Mouse (Mus musculus) intestine, embryonic 14.5 days (tissue): ENCODE measurements around the gene Astn1. TPM values are rescaled to one million over a fixed set of nuclear protein-coding genes. Genes with fewer than 3 reads are reported as not detected.

Experiments
- ATAC-seq: fragments of 200-750 bp; cut with Nextera tagmentation; replicated peaks from 2 replicates; pipeline ENCODE4 v1.8.0; 2017; ENCODE audit warnings: low read depth, moderate number of reproducible peaks, moderate TSS enrichment, moderate library complexity; ENCODE audit not compliant: low FRiP score, low TSS enrichment
- DNase-seq: peaks from one replicate; pipeline ENCODE4 v3.0.0-alpha.2; 2018; ENCODE audit warnings: low spot score
- H3K27ac ChIP-seq: fragments of 300-500 bp; sonication (generic); 2 replicates; pipeline ENCODE4 v1.5.1; 2014; ENCODE audit warnings: low read depth, mild to moderate bottlenecking, control low read depth
- H3K27me3 ChIP-seq: fragments of 300-500 bp; sonication (generic); replicated peaks from 2 replicates; pipeline ENCODE4 v1.6.1; 2014; ENCODE audit warnings: low read length, control low read depth; ENCODE audit not compliant: control insufficient read depth, insufficient read depth
- H3K36me3 ChIP-seq: fragments of 300-500 bp; sonication (generic); 2 replicates; pipeline ENCODE4 v1.6.1; 2014; ENCODE audit warnings: low read length, control low read depth; ENCODE audit not compliant: control insufficient read depth, insufficient read depth
- H3K4me1 ChIP-seq: fragments of 300-500 bp; sonication (generic); replicated peaks from 2 replicates; pipeline ENCODE4 v1.6.1; 2014; ENCODE audit warnings: low read length, control low read depth, mixed read lengths; ENCODE audit not compliant: control insufficient read depth, insufficient read depth
- H3K4me2 ChIP-seq: fragments of 300-500 bp; sonication (generic); 2 replicates; pipeline ENCODE4 v1.6.1; 2014; ENCODE audit warnings: low read length
- H3K4me3 ChIP-seq: fragments of 300-500 bp; sonication (generic); 2 replicates; pipeline ENCODE4 v1.5.1; 2014; ENCODE audit warnings: low read depth, low read length, control low read depth, mixed read lengths
- H3K9ac ChIP-seq: fragments of 300-500 bp; sonication (generic); 2 replicates; pipeline ENCODE4 v1.6.1; 2014; ENCODE audit warnings: mild to moderate bottlenecking, low read length
- H3K9me3 ChIP-seq: fragments of 300-500 bp; sonication (generic); 2 replicates; pipeline ENCODE4 v1.6.1; 2016; ENCODE audit warnings: low read length, control low read depth; ENCODE audit not compliant: control insufficient read depth
- WGBS: fragments of 180-500 bp; shearing (Covaris S2); extraction: QIAGEN DNeasy Blood & Tissue Kit; methylation state at CpG from one replicate; pipeline ENCODE4 v1.1.7; 2014; 5-methylcytosine and 5-hydroxymethylcytosine counted together
- polyA plus RNA-seq: library from polyadenylated mRNA; unstranded; fragments of >200 nt; fragmentation: Nextera tagmentation; extraction: Ambion mirVana; gene quantifications from 2 replicates; pipeline ENCODE4 v1.2.1, GENCODE M21; 2014

Gene Astn1
- polyA plus RNA-seq, 1 experiment from 2014 or later = 2.2 TPM

DNA sequence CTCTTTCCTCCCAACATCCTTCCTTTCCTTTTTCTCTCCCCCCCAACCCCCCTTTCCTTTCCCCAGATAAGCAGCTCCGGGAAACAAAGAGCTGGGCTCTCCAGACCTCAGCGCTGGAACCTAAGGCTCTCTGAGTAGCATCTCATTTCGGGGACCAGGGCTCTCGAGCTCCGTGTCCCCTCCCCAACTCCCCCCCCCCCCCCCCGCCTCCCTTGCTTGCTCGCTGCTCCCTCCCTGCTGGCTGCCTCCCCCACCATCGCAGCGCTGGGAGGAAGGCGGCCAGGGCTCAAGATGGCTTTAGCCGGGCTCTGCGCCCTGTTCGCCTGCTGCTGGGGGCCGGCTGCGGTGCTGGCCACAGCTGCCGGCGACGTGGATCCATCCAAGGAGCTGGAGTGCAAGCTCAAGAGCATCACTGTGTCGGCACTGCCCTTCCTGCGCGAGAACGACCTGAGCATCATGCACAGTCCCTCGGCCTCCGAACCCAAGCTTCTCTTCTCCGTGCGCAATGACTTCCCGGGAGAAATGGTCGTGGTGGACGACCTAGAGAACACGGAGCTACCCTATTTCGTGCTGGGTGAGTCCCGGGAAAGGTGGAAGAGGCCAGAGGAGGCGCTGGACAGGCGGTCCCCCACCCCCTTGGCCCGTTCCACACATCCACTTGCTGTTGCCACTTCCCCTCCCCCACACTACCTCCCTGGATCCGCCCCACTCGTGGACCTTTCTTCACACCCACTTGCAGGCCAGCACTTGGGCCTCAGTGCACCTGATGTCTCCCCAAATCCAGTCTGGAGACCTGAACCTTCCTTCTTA is 424 bp downstream of the Astn1 start:
- H3K27me3 ChIP-seq = peaks cover 36% of the 10 kb centered on the region
- no peak overlapping the region for H3K27ac ChIP-seq
- H3K4me1 ChIP-seq = no peaks in the 10 kb centered on the region
- DNase-seq (peak; percentile 53), ATAC-seq (no peak; the same call in 1 of the 2 replicates)
- 2% methylated on average over 34 of the region's 37 CpGs for WGBS
- H3K36me3 ChIP-seq = no peaks in the 10 kb centered on the region
- H3K4me3 ChIP-seq = peak overlapping the region; percentile 30
- H3K4me2 ChIP-seq = peak overlapping the region; percentile 60
- no peaks in the 10 kb centered on the region for H3K9me3 ChIP-seq
- H3K9ac ChIP-seq = 0 out of 2 replicates have a peak overlapping the region, but pooled peaks have one; percentile 6

DNA sequence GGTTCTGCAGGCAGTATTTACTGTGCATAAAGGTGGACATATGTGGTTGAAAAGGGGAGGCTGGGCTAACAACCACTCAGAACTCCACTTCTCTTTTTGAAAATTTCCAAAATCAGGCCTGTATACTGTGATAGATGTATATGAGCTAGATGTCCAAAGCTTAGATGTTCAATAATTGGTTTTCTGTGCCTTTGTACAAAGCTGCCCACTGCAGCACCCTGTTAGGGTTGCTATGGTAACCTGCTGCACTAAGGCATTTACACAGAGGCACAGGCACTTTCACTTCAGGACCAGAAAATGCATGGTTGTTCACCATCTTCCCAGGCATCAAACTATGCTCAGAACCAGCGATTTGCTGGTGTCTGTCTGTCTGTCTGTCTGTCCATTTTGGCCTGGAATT is 2.4 kb downstream of the Astn1 start:
- Histone ChIP-seq H3K27ac (no peak overlapping the region), H3K4me3 (no peak overlapping the region), H3K9ac (no peak overlapping the region), H3K36me3 (no peaks in the 10 kb centered on the region), H3K27me3 (peaks cover 30% of the 10 kb centered on the region), H3K4me2 (no peak overlapping the region), H3K4me1 (no peaks in the 10 kb centered on the region), H3K9me3 (no peaks in the 10 kb centered on the region)
- ATAC-seq = no peak
- WGBS = 68% methylated on average over 1 of the region's 1 CpGs
- DNase-seq = no peak

DNA sequence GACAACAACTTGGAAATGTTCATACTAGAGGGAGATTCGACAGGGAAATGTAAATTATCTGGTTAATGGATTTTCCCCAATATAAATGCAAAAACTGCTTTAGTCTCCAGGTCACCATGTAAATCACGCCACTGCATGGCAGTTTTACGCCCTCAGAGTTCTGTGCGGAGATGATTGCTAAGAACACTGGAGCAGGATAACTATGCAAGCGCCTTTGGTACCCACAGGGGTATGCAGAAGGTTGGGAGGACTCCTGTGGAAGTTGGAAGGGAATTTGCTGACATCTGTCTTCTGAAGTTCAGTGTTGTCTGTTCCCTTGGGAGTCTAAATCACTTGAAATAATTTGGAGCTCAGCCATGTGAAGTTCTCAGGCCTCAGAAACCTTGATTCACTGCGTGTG is 20.2 kb downstream of the Astn1 start:
- no peaks in the 10 kb centered on the region for H3K27me3 ChIP-seq
- DNase-seq = no peak
- no peaks in the 10 kb centered on the region for H3K36me3 ChIP-seq
- H3K9me3 ChIP-seq = no peaks in the 10 kb centered on the region
- no peaks in the 10 kb centered on the region for H3K4me1 ChIP-seq
- ATAC-seq = no peak
- H3K4me2 ChIP-seq = no peak overlapping the region
- H3K4me3 ChIP-seq = no peak overlapping the region
- no peak overlapping the region for H3K9ac ChIP-seq
- WGBS = 58% methylated on average over 6 of the region's 6 CpGs
- no peak overlapping the region for H3K27ac ChIP-seq

DNA sequence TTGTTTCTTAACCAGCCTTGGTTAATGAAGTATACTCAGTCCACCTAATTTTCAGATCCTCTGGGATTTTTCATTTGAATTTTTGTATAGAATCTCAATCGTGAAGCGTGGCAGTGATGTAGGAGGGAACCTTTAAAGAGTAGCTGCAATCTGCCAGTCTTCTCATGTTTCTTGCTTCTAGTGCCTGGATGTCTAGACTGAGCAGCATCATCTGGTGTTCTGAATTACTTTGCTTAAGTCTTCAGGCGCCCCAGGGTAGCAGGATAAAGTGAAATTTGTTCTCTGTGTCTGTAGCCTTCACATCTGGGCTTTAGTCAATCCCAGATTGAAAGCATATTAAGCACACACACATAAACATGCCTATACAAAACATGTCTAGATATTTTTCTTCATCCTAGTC is 21.1 kb downstream of the Astn1 start:
- H3K36me3 ChIP-seq = no peaks in the 10 kb centered on the region
- no peaks in the 10 kb centered on the region for H3K27me3 ChIP-seq
- DNase-seq (no peak), ATAC-seq (no peak)
- H3K27ac ChIP-seq = no peak overlapping the region
- H3K4me2 ChIP-seq = no peak overlapping the region
- no peaks in the 10 kb centered on the region for H3K9me3 ChIP-seq
- H3K9ac ChIP-seq = no peak overlapping the region
- no peaks in the 10 kb centered on the region for H3K4me1 ChIP-seq
- 88% methylated on average over 3 of the region's 3 CpGs for WGBS
- H3K4me3 ChIP-seq = no peak overlapping the region

DNA sequence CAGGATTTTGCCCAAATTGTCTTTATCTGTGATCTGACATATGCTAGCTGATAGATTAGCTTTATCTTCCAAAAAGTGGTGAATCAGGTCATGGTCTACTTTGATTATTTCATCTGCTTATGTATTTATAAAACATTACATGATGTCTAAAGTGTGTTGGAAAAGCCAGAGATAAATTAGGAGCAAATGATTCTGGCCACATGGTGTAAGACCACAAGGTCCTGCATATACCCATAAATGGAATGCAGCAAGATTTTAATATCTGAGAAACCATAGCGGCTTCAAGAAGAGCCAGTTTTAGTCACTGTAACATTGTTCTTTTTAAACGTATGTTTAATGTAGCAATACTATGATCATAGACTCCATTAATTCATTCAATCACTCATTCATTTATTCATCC is 23.2 kb downstream of the Astn1 start:
- Histone ChIP-seq H3K4me2 (no peak overlapping the region), H3K36me3 (no peaks in the 10 kb centered on the region), H3K4me3 (no peak overlapping the region), H3K4me1 (no peaks in the 10 kb centered on the region), H3K27ac (no peak overlapping the region), H3K9me3 (no peaks in the 10 kb centered on the region), H3K9ac (no peak overlapping the region), H3K27me3 (no peaks in the 10 kb centered on the region)
- no peak for DNase-seq
- ATAC-seq = no peak
- 94% methylated on average over 2 of the region's 2 CpGs for WGBS

DNA sequence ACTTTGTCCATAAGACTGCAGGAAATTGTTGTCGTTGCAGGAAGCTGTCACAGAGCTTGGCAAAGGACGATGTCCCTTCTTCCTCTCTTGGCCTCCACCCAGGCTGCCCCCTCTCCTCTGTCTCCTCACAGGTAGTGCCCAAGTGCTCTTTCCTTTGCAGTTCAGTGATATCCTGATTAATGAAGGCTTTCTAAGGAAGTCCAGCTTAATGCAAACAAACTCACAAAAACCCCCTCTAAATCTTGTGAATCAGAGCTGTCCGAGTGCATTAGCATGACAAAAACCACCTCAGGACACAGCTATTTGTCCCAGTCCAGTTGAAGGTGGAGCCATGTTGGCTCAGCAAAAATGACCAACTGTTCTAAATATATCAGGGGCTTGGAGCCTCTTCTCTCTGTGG is 24.7 kb downstream of the Astn1 start:
- H3K4me2 ChIP-seq = no peak overlapping the region
- H3K4me3 ChIP-seq = no peak overlapping the region
- DNase-seq (no peak), ATAC-seq (no peak)
- H3K36me3 ChIP-seq = no peaks in the 10 kb centered on the region
- H3K9ac ChIP-seq = no peak overlapping the region
- no peak overlapping the region for H3K27ac ChIP-seq
- WGBS = 43% methylated on average over 3 of the region's 3 CpGs
- H3K27me3 ChIP-seq = no peaks in the 10 kb centered on the region
- no peaks in the 10 kb centered on the region for H3K9me3 ChIP-seq
- H3K4me1 ChIP-seq = no peaks in the 10 kb centered on the region

DNA sequence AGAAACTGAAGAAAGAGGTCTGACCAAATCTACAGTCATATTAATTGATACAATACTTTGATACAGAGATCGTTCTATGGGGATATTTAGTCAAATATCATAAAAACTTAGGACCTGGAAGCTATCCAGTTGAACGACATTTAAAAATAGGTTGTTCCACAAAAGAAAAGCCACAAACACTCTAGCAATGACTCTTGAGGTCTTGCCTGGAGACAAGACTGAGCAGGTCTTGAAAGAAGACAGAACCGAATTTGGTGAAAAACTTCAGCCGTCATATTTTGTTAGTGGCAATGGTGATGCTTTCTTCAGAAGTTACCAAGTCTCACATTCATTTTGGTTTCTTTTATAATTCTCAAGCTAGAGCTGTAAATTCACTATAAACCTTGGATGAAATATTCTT is 26.9 kb downstream of the Astn1 start:
- Histone ChIP-seq H3K9me3 (no peaks in the 10 kb centered on the region), H3K4me2 (no peak overlapping the region), H3K4me1 (no peaks in the 10 kb centered on the region), H3K27ac (no peak overlapping the region), H3K36me3 (no peaks in the 10 kb centered on the region), H3K4me3 (no peak overlapping the region), H3K9ac (no peak overlapping the region), H3K27me3 (no peaks in the 10 kb centered on the region)
- 87% methylated on average over 4 of the region's 4 CpGs for WGBS
- ATAC-seq (no peak), DNase-seq (no peak)

DNA sequence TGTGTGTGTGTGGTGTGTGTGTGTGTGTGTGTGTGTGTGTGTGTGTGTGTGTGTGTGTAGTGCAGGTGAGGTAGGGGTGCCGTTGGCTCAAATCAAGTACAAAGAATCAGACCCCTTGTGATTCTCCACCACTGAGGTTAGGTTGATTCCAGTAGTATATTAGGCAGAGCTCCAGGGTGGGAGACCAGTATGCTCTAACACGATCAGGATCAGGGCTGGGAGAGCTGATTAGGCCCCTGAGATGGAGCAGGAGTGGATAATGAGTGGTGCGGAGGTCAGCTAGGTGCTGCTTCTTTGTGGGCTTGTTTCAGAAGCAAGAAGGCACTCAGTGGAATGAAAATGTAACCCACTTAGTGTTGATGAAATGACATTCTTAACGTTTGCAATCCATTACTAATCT is 28.6 kb downstream of the Astn1 start:
- 75% methylated on average over 4 of the region's 4 CpGs for WGBS
- Histone ChIP-seq H3K4me2 (no peak overlapping the region), H3K4me3 (no peak overlapping the region), H3K27ac (no peak overlapping the region), H3K36me3 (no peaks in the 10 kb centered on the region), H3K4me1 (no peaks in the 10 kb centered on the region), H3K9me3 (no peaks in the 10 kb centered on the region), H3K27me3 (no peaks in the 10 kb centered on the region), H3K9ac (no peak overlapping the region)
- ATAC-seq = no peak
- DNase-seq = no peak

DNA sequence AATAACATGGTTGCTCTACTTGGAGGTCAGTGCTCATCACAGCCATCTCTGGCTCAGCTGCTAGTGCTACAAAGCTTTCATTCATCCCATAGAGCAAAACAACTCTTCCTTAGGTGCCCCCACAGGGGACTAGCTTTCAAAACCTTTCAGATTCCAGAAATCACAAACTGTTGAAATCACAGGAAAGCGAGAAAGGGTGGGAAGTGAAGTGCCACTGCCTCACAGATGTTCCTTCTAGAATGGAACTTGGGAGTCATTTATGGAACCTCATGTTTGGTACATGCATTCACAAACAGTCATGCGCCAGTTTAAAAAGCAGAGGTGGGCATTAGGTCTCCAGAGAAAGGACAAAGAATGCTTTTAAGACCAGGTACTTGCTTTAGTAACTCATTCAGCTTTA is 35.0 kb downstream of the Astn1 start:
- no peaks in the 10 kb centered on the region for H3K9me3 ChIP-seq
- DNase-seq (no peak), ATAC-seq (no peak)
- H3K4me3 ChIP-seq = no peak overlapping the region
- H3K27me3 ChIP-seq = no peaks in the 10 kb centered on the region
- no peak overlapping the region for H3K9ac ChIP-seq
- H3K36me3 ChIP-seq = no peaks in the 10 kb centered on the region
- H3K4me1 ChIP-seq = no peaks in the 10 kb centered on the region
- no peak overlapping the region for H3K27ac ChIP-seq
- 92% methylated on average over 2 of the region's 2 CpGs for WGBS
- no peak overlapping the region for H3K4me2 ChIP-seq
